Mouse (Mus musculus) erythroblast, embryonic 14.5 days (primary cell): ENCODE results near the gene Mybpc2.

Source experiments
- GATA1 ChIP-seq: IDR thresholded peaks from 2 replicates; pipeline ENCODE4 v1.6.1; 2012; ENCODE audit warnings: low read length, inconsistent platforms, mixed read lengths
- TAL1 ChIP-seq: IDR thresholded peaks from 3 replicates; pipeline ENCODE4 v1.6.1; 2012; ENCODE audit warnings: low read length, inconsistent platforms, mixed read lengths

GRCm38 (mm10) chr7:44471880-44472557 is 52.4 kb downstream of the Mybpc2 start:
- TF ChIP-seq GATA1 = no peak
- no peak for TF ChIP-seq TAL1
